Mouse (Mus musculus) midbrain, embryonic 14.5 days (tissue): Measurements from ENCODE around the gene Naglu. TPM values are rescaled to one million over a fixed set of nuclear protein-coding genes. Genes with fewer than 3 reads are reported as not detected.

ENCODE experiments used
- ATAC-seq: fragments of 200-750 bp; cut with Nextera tagmentation; 2 replicates; pipeline ENCODE4 v1.8.0; 2017; ENCODE audit warnings: moderate number of reproducible peaks, moderate library complexity; ENCODE audit not compliant: low FRiP score, low TSS enrichment
- DNase-seq: peaks from one replicate; pipeline ENCODE4 v3.0.0-alpha.2; 2015
- H3K27ac ChIP-seq: fragments of 300-500 bp; sonication (generic); replicated peaks from 2 replicates; pipeline ENCODE4 v1.5.1; 2014; ENCODE audit warnings: mild to moderate bottlenecking, low read depth, low read length, moderate library complexity
- H3K27me3 ChIP-seq: fragments of 300-500 bp; sonication (generic); 2 replicates; pipeline ENCODE4 v1.6.1; 2014; ENCODE audit warnings: low read length, control low read depth, mixed read lengths; ENCODE audit not compliant: control insufficient read depth, insufficient read depth
- H3K36me3 ChIP-seq: fragments of 300-500 bp; sonication (generic); 2 replicates; pipeline ENCODE4 v1.6.1; 2014; ENCODE audit warnings: low read length, control low read depth; ENCODE audit not compliant: control insufficient read depth, insufficient read depth
- H3K4me1 ChIP-seq: fragments of 300-500 bp; sonication (generic); 2 replicates; pipeline ENCODE4 v1.6.1; 2014; ENCODE audit warnings: mild to moderate bottlenecking, antibody characterized with exemption, low read length, control low read depth; ENCODE audit not compliant: control insufficient read depth, insufficient read depth
- H3K4me2 ChIP-seq: fragments of 300-500 bp; sonication (generic); 2 replicates; pipeline ENCODE4 v1.6.1; 2014; ENCODE audit warnings: mild to moderate bottlenecking, low read length, moderate library complexity
- H3K4me3 ChIP-seq: fragments of 300-500 bp; sonication (generic); replicated peaks from 2 replicates; pipeline ENCODE4 v1.5.1; 2014; ENCODE audit warnings: low read depth, low read length
- H3K9ac ChIP-seq: fragments of 300-500 bp; sonication (generic); replicated peaks from 2 replicates; pipeline ENCODE4 v1.6.1; 2014; ENCODE audit warnings: mild to moderate bottlenecking, low read length, moderate library complexity
- H3K9me3 ChIP-seq: fragments of 300-500 bp; sonication (generic); 2 replicates; pipeline ENCODE4 v1.6.1; 2016; ENCODE audit warnings: low read length, control low read depth, mixed read lengths; ENCODE audit not compliant: control insufficient read depth
- WGBS: fragments of 180-500 bp; shearing (Covaris S2); extraction: QIAGEN DNeasy Blood & Tissue Kit; methylation state at CpG from one replicate; pipeline ENCODE4 v1.1.7; 2014; 5-methylcytosine and 5-hydroxymethylcytosine counted together
- polyA plus RNA-seq: library from polyadenylated mRNA; unstranded; fragments of >200 nt; fragmentation: Nextera tagmentation; extraction: Ambion mirVana; gene quantifications from 2 replicates; pipeline ENCODE4 v1.2.1, GENCODE M21; 2014

Gene Naglu
- polyA plus RNA-seq, 1 experiment from 2014 or later, result 9.5 TPM

DNA sequence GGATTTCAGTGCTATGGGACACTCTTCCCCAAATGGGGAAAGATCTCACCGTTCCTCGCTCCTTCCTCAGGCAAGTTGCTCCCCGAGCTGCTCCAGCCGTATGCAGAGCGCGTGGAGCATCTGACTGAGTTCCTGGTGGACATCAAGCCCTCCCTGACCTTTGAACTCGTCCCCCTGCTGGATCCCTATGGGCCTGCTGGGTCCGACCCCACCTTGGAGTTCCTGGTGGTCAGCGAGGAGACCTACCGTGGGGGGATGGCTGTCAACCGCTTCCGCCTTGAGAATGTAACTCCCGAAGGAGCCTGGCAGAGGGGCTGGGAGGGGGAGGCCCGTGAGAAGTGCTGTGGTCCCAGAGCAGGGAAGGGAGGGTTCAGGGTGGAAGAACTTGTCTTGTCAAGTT, 14.4 kb downstream of the Naglu start:
- Histone ChIP-seq H3K27me3 (peaks cover 20% of the 10 kb centered on the region), H3K27ac (no peak overlapping the region), H3K9ac (no peak overlapping the region), H3K36me3 (peaks cover 20% of the 10 kb centered on the region), H3K4me2 (no peak overlapping the region), H3K4me3 (no peak overlapping the region), H3K4me1 (peaks cover 33% of the 10 kb centered on the region), H3K9me3 (no peaks in the 10 kb centered on the region)
- DNase-seq (no peak), ATAC-seq (no peak)
- WGBS, result 88% methylated on average over 14 of the region's 14 CpGs

DNA sequence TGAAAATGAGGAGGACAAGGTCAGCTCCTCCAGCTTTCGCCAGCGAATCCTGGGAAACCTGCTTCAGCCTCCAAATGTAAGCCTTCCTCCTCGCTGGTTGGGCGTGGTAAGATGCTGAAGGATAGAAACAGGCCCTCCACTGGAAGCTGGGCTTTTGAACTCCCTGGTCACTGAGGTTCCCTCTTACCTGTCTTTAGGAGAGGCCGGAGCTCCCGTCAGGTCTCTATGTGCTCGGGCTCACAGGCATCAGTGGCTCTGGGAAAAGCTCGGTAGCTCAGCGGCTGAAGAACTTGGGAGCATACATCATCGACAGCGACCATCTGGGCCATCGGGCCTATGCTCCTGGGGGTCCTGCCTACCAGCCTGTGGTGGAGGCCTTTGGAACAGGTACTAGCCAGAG, 15.0 kb downstream of the Naglu start:
- Histone ChIP-seq H3K36me3 (peaks cover 26% of the 10 kb centered on the region), H3K9ac (no peak overlapping the region), H3K27ac (no peak overlapping the region), H3K9me3 (no peaks in the 10 kb centered on the region), H3K27me3 (peaks cover 15% of the 10 kb centered on the region), H3K4me2 (no peak overlapping the region), H3K4me3 (no peak overlapping the region), H3K4me1 (peaks cover 33% of the 10 kb centered on the region)
- DNase-seq (no peak), ATAC-seq (no peak)
- WGBS, result 93% methylated on average over 12 of the region's 12 CpGs

DNA sequence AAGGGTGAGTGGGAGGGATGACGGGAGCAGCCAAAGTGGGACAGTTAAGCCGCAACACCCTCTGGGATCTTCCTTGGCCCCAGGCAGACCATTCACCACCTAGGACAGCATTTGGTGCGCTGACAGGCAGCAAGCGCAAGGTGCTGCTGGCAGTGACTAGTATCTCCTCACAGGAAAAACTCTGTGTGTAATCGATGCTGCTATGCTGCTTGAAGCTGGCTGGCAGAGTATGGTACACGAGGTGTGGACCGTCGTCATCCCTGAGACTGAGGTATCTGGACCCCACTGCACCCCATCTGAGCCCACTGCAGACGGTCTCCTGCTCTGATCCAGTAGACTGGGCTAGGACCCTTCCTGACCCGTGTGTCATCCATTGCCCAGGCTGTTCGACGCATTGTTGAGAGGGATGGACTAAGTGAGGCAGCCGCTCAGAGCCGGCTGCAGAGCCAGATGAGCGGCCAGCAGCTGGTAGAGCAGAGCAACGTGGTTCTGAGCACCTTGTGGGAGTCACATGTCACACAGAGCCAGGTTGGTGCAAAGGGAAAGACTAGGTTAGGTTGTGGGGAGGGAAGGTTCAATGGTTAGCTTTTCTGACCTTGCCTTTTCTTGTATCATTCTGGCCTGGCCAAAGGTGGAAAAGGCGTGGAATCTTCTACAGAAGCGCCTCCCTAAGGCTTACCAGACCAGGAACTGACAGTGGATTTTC, 16.0 kb downstream of the Naglu start:
- Histone ChIP-seq H3K36me3 (peaks cover 35% of the 10 kb centered on the region), H3K9ac (no peak overlapping the region), H3K27ac (peak overlapping the region; percentile 86; the same call in 1 of the 2 replicates), H3K9me3 (no peaks in the 10 kb centered on the region), H3K27me3 (peaks cover 5% of the 10 kb centered on the region), H3K4me2 (peak overlapping the region; percentile 94), H3K4me1 (peaks cover 33% of the 10 kb centered on the region), H3K4me3 (no peak overlapping the region)
- ATAC-seq (no peak), DNase-seq (no peak)
- WGBS, result 93% methylated on average over 18 of the region's 18 CpGs

DNA sequence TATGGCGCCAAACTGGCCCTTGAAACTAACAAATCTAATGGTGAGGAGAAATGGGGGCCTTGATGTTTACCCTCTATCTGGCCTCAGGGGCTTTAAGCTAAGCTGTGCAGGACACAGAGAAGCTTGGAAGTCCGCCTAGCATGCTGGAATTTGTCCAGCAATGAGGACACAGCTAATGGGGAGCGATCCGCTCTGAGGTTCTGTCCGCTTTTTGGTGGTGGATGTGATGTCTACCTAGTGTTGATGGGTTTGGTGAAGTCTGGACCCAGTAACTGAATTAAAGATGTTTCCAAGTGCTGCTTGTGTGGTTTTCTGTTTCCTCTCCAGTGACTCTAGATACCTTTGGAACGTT, 16.5 kb downstream of the Naglu start:
- peaks cover 32% of the 10 kb centered on the region for H3K4me1 ChIP-seq
- no peak overlapping the region for H3K9ac ChIP-seq
- 88% methylated on average over 6 of the region's 6 CpGs for WGBS

DNA sequence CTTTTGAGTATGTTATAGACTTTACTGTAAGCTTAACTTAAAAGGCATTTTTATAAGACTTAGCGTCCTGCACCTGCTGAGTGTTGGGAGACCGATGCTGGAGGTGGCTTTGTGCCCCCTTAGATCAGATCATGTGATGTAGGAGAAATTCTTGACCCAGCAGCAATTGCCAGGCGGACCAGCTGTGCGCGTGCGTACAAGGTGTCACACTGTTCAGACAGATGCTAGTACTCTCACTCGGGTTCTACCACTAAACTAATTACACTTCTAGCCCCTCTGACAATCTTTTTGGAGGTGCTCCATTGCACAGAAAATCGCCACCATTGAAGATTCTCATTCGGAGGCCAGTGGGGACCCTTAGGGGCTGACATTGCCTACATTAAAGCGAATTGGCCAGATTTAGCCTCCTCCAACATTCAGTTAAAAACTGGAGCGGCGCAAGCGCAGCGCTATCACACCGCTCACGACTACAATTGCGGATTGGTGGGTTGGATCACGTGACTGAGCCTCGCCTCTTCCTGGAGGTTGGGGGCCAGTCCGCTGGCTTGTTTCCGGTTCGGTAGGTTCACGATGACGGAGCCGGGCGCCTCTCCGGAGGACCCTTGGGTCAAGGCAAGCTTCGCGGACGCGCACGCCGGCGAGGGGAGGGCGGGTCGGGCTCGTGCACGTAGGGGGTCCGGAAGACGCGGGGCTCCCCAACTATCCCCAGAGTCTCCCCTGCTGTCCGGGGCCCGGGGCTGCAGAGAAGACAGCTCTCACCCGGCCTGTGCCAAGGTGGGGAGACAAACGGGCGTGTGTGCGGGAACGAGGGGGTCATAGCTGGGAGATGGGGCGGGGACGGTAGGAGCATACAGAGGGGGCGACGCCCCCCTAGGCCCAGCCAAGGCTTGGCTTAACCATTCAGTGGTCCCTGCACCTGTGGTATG, 17.2 kb downstream of the Naglu start, which contains the start of gene Mlx:
Mlx (plus strand) TSS at position 522 of the 926 bp plus-strand sequence.
- H3K4me2 ChIP-seq, result peak within 1 kb of the TSS; percentile 94
- 1% methylated on average over 52 of the region's 52 CpGs for WGBS

More for the DNA sequence above, 16.5 kb downstream of the Naglu start:
- no peaks in the 10 kb centered on the region for H3K9me3 ChIP-seq
- H3K36me3 ChIP-seq, result peaks cover 40% of the 10 kb centered on the region
- H3K4me3 ChIP-seq, result no peak overlapping the region
- H3K4me2 ChIP-seq, result peak overlapping the region; percentile 94
- no peak for DNase-seq
- no peaks in the 10 kb centered on the region for H3K27me3 ChIP-seq
- peak overlapping the region; percentile 86 for H3K27ac ChIP-seq
- ATAC-seq, result no peak

DNA sequence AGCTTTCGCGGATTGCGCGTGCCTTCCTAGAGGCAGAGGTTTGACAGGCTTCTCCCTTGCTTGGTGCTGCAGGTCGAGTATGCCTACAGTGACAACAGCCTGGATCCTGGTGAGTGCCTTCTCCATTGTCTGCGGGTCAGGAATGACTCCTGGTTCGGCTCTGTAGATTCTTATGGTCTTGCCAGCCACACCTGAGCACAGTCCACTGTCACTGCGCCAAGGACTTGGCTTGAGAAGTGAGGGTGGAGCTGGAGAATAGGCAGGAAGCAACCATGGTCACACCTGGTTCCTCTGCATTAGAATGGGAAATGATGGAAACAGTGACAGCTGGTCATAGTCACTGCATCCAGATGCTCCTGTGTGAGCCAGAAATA, 17.9 kb downstream of the Naglu start:
- no peak for ATAC-seq

More for the DNA sequence above, 17.2 kb downstream of the Naglu start, which contains the start of gene Mlx:
- peak within 1 kb of the TSS; percentile 86 for H3K27ac ChIP-seq
- peak within 1 kb of the TSS; percentile 69 for H3K4me3 ChIP-seq
- no peaks in the 10 kb centered on the region for H3K9me3 ChIP-seq
- H3K9ac ChIP-seq, result peak within 1 kb of the TSS; percentile 80
- peaks cover 26% of the 10 kb centered on the region for H3K4me1 ChIP-seq
- DNase-seq (peak; percentile 96), ATAC-seq (peak; percentile 85)
- H3K27me3 ChIP-seq, result no peaks in the 10 kb centered on the region
- peaks cover 48% of the 10 kb centered on the region for H3K36me3 ChIP-seq

DNA sequence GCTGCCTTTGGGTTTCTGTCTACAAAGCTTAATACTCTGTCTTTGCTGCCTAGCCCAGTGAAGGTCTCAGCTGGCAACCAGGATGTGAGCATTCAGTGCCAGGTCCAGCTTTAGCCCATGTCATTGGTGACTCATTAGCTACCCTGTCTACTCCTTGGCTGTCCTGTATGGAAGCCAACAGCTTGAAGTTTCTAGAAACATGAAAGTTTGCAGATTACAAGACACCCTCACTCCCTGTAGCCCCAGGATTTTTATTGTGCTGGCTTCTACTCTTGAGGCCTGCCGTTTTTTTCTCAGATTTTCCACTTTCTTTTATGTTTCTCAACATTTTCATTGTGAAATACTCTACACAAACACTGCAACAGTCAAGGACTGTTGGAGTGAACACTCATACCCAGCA, 20.1 kb downstream of the Naglu start:
- Histone ChIP-seq H3K27me3 (no peaks in the 10 kb centered on the region), H3K4me1 (peaks cover 23% of the 10 kb centered on the region), H3K4me2 (no peak overlapping the region), H3K4me3 (no peak overlapping the region), H3K9ac (no peak overlapping the region), H3K27ac (no peak overlapping the region), H3K36me3 (peaks cover 63% of the 10 kb centered on the region), H3K9me3 (no peaks in the 10 kb centered on the region)
- 90% methylated on average over 1 of the region's 1 CpGs for WGBS
- no peak for ATAC-seq
- no peak for DNase-seq

More for the DNA sequence above, 17.9 kb downstream of the Naglu start:
- no peaks in the 10 kb centered on the region for H3K27me3 ChIP-seq
- 9% methylated on average over 8 of the region's 8 CpGs for WGBS
- H3K9me3 ChIP-seq, result no peaks in the 10 kb centered on the region
- peak overlapping the region; percentile 80 for H3K9ac ChIP-seq
- H3K4me1 ChIP-seq, result peaks cover 26% of the 10 kb centered on the region
- DNase-seq, result no peak
- H3K36me3 ChIP-seq, result peaks cover 54% of the 10 kb centered on the region
- H3K4me2 ChIP-seq, result peak overlapping the region; percentile 94
- peak overlapping the region; percentile 86 for H3K27ac ChIP-seq
- peak overlapping the region; percentile 69 for H3K4me3 ChIP-seq

DNA sequence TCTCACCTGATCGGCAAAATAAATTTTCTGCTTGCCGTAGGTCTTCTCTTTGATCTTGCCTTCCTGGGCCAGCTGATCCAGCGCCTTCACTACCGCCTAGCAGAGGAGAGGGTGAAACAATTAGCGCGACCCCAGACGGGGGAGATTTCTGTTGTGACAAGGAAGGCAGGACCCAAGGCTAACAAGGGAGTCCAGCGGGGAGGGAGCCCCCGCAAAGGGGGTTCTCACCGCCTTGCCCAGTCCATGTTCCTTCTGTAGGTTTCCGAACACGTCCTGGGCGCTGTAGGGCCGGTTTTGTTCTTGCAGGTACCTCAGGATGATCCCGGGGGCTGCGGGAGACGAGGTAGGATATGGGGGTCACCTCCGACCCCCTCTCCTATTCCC, 25.1 kb downstream of the Naglu start:
- peak overlapping the region; percentile 92 for H3K4me2 ChIP-seq
- peak overlapping the region; percentile 84; the same call in 1 of the 2 replicates for H3K27ac ChIP-seq
- H3K27me3 ChIP-seq, result no peaks in the 10 kb centered on the region
- H3K9me3 ChIP-seq, result no peaks in the 10 kb centered on the region
- H3K36me3 ChIP-seq, result peaks cover 75% of the 10 kb centered on the region
- peak overlapping the region; percentile 72 for H3K4me3 ChIP-seq
- 0 out of 2 replicates have a peak, but pooled peaks cover 8% of the 10 kb centered on the region for H3K4me1 ChIP-seq
- DNase-seq, result no peak
- H3K9ac ChIP-seq, result peak overlapping the region; percentile 65
- WGBS, result under 1% methylated on average over 18 of the region's 18 CpGs
- no peak; the same call in 1 of the 2 replicates for ATAC-seq
